Mouse (Mus musculus): ENCODE results near the gene Frs2.
A peak's percentile ranks its signal among the peaks of the same experiment; 100 is the strongest.
"Not testable (repeated sequence)": the region's sequence is repeated elsewhere in the genome, so short reads cannot be mapped to it uniquely, and the experiment has no call there.

Frs2 gene

GRCm38 (mm10) chr10:117043497-117044166 is 104.7 kb downstream of the Frs2 start:
- not testable (repeated sequence) for DNase-seq (ENCODE audit: low read depth)

GRCm38 (mm10) chr10:117042295-117042694 is 106.0 kb downstream of the Frs2 start:
- no peak for DNase-seq (ENCODE audit: low read depth)

- DNase-seq (ENCODE audit: low read depth), result no peak
Observed at GRCm38 (mm10) chr10:117040355-117040754, 108.0 kb downstream of the Frs2 start.

GRCm38 (mm10) chr10:117033785-117034184 is 114.5 kb downstream of the Frs2 start:
- peak; percentile 86 for DNase-seq (ENCODE audit: low read depth)

- no peak for DNase-seq (ENCODE audit: low read depth)
Observed at GRCm38 (mm10) chr10:117031160-117031559, 117.2 kb downstream of the Frs2 start.

- DNase-seq (ENCODE audit: low read depth), result no peak
Observed at GRCm38 (mm10) chr10:117026176-117026575, 122.2 kb downstream of the Frs2 start.

- not testable (repeated sequence) for DNase-seq (ENCODE audit: low read depth)
Observed at GRCm38 (mm10) chr10:117025776-117026175, 122.6 kb downstream of the Frs2 start.

- no peak for DNase-seq (ENCODE audit: low read depth)
Observed at GRCm38 (mm10) chr10:117023693-117024092, 124.6 kb downstream of the Frs2 start.

GRCm38 (mm10) chr10:117021020-117021754 is 127.1 kb downstream of the Frs2 start:
- DNase-seq (ENCODE audit: low read depth), result no peak
